Mouse (Mus musculus): ENCODE data around the gene Med7. TPM values are rescaled to one million over a fixed set of nuclear protein-coding genes. Genes with fewer than 3 reads are reported as not detected.
A peak's percentile ranks its signal among the peaks of the same experiment; 100 is the strongest.
"Not testable (repeated sequence)": the region's sequence is repeated elsewhere in the genome, so short reads cannot be mapped to it uniquely, and the experiment has no call there.

The Med7 gene
- total RNA-seq, 2 experiments from 2014 or later: 39.3 to 39.7 TPM

- DNase-seq (ENCODE audit: low spot score in 2 of 2): no peak
Observed at GRCm38 (mm10) chr11:46421086-46421888, 15.4 kb upstream of the Med7 start.

GRCm38 (mm10) chr11:46428131-46428530 lies 8.6 kb upstream of the Med7 start:
- not testable (repeated sequence) for DNase-seq (ENCODE audit: low spot score in 2 of 2)

- DNase-seq (ENCODE audit: low spot score in 2 of 2): no peak
Observed at GRCm38 (mm10) chr11:46430123-46430522, 6.6 kb upstream of the Med7 start.

DNA sequence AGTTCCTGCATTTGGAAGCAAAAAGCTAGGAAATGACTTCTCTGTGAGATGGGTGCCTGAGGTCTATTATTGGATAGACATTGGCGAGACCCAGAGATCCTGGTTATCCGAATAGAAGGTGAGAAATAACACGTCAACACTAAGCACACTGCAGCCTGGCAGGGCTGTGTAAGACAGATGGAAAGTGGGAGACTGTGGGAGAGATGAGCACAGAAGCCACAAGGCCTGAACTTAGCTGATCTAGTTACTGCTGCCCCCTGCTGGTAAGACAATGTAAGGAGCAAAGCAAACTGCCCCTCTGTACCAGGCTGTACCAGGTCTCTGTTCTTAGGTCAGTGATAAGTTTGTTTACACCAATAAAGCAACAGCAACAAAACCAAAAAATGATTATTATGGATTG lies 5.6 kb upstream of the Med7 start:
- DNase-seq (ENCODE audit: low spot score in 2 of 2): peak; percentile 27 to 66

- DNase-seq (ENCODE audit: low spot score in 2 of 2): no peak
Observed at GRCm38 (mm10) chr11:46435363-46435762, 1.4 kb upstream of the Med7 start.

DNA sequence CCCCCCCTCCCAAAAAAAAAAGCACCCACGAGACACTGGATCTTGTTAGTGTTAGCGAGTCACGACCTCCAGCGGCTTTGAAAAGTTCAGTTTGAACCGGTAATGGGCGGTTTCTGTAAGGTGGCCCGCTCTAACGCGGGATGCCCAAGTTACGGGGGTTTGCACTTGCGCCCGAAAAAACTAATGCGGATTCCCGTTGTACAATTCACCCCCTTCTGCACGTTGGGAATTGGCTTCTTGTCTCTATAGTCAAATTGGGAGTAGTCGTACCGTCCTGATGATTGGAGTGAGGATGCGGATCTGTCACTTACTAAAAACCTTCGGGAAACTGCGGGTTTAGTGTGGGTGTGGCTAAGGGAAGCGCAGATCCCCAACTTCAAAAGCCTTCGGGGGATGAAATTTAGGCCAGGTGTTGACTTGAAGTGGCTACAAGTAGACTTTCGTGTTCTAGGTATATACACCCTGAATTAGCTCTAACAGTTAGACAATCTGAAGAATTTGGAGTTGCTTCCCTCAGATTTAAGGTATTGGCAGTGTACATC lies 805 bp downstream of the Med7 start:
- DNase-seq (ENCODE audit: low spot score in 2 of 2): no peak

GRCm38 (mm10) chr11:46439005-46439543 lies 2.3 kb downstream of the Med7 start:
- DNase-seq (ENCODE audit: low spot score in 2 of 2): no peak

- no peak for DNase-seq (ENCODE audit: low spot score in 2 of 2)
Observed at GRCm38 (mm10) chr11:46441774-46442173, 5.0 kb downstream of the Med7 start.

GRCm38 (mm10) chr11:46443152-46443551 lies 6.4 kb downstream of the Med7 start:
- DNase-seq (ENCODE audit: low spot score in 2 of 2): no peak

DNA sequence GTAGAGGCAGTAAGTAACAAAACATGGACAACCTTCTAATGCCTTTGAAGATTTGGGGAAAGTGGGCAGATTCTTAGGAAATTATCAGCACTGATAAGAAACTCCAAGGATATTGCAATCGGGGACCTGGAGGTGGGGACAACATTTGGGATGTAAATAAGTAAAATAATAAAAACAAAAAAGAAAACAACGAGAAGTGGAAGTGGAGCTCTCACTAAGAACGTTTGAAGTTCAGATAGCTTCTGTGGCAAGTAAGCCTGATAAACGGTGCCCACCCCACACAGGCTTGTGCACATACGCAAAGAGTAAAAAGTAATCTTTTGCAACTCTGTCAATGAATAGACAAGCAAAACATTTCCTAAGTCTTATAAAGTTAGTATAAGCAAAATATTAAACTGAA lies 7.3 kb downstream of the Med7 start:
- no peak for DNase-seq (ENCODE audit: low spot score in 2 of 2)

- no peak for DNase-seq (ENCODE audit: low spot score in 2 of 2)
Observed at GRCm38 (mm10) chr11:46446150-46446549, 9.4 kb downstream of the Med7 start.

- DNase-seq (ENCODE audit: low spot score in 2 of 2): no peak
Observed at GRCm38 (mm10) chr11:46447644-46448484, 11.1 kb downstream of the Med7 start.

- DNase-seq (ENCODE audit: low spot score in 2 of 2): no peak
Observed at GRCm38 (mm10) chr11:46449461-46450080, 12.8 kb downstream of the Med7 start.

DNA sequence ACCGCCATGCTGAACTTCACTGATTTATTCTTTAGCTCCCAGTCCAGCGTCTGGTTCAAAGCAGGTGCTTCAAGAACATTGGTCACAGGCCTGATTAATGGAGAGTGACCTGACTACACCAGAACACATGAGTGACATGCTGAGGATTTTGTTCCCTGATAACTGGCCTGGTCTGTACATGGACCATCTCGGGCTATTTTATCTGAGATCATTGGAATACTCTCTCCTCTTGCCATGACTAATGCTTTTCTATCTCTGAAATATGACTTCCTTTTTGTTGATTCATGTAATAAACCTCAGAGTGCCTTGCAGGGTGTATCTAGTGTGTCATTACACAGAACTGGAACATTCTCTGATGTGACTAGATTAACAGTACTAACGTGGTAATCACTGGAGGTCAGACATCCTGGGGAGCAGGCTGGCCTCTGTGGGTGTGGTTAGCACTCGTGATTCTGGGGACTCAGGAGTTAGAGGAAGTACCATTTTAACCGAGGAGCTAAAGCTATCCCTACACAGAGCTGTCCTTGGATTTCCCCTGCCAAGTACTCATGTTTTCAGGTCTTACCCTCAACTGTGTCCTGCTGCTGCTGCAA lies 17.8 kb downstream of the Med7 start, which contains the start of gene Havcr2:
Gene Havcr2, plus strand, starts transcription at position 483 of the 593 bp plus-strand sequence.
- no peak for DNase-seq (ENCODE audit: low spot score in 2 of 2)

- no peak for DNase-seq (ENCODE audit: low spot score in 2 of 2)
Observed at GRCm38 (mm10) chr11:46459960-46460359, 23.2 kb downstream of the Med7 start.

- no peak for DNase-seq (ENCODE audit: low spot score in 2 of 2)
Observed at GRCm38 (mm10) chr11:46461362-46461761, 24.6 kb downstream of the Med7 start.

GRCm38 (mm10) chr11:46461931-46462330 lies 25.2 kb downstream of the Med7 start:
- no peak for DNase-seq (ENCODE audit: low spot score in 2 of 2)

GRCm38 (mm10) chr11:46466878-46467277 lies 30.2 kb downstream of the Med7 start:
- DNase-seq (ENCODE audit: low spot score in 2 of 2): no peak

DNA sequence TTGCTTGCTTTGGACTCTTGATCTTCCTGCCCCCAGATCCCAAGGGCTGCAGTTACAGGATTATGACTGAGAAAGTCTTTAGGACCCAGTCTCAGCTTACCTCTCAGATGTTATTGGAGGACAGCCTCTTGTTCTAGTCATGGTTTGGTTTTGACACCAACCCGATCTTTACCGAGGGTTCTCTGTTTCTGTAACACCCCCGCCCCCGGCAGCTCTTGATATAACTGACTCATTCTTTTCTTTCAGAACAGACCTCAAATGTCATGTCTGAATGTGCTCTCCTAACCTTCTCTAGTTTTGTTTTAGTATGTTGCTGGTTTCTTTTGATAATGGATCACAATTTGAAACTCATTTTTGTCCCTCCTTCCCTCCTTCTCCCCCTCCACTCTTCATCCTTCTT lies 37.5 kb downstream of the Med7 start:
- no peak for DNase-seq (ENCODE audit: low spot score in 2 of 2)

DNA sequence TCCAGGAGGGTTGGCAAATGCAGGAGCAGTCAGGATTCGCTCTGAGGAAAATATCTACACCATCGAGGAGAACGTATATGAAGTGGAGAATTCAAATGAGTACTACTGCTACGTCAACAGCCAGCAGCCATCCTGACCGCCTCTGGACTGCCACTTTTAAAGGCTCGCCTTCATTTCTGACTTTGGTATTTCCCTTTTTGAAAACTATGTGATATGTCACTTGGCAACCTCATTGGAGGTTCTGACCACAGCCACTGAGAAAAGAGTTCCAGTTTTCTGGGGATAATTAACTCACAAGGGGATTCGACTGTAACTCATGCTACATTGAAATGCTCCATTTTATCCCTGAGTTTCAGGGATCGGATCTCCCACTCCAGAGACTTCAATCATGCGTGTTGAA lies 42.6 kb downstream of the Med7 start:
- no peak for DNase-seq (ENCODE audit: low spot score in 2 of 2)

DNA sequence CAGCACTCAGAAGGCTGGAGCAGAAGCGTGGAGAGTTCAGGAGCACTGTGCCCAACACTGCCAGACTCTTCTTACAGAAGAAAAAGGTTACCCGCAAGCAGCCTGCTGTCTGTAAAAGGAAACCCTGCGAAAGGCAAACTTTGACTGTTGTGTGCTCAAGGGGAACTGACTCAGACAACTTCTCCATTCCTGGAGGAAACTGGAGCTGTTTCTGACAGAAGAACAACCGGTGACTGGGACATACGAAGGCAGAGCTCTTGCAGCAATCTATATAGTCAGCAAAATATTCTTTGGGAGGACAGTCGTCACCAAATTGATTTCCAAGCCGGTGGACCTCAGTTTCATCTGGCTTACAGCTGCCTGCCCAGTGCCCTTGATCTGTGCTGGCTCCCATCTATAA lies 43.8 kb downstream of the Med7 start:
- no peak for DNase-seq (ENCODE audit: low spot score in 2 of 2)
